Mouse (Mus musculus) mouse trophoblast stem cell (cell line): ENCODE data around the gene Cd83.

Experiments used
- in situ Hi-C, 2 experiments: fragments of 300-500 bp; cut with MseI, MboI; formaldehyde crosslinking; loops; 2 replicates in 1 of 2; 3 replicates in 1 of 2; pipeline ENCODE4 v1.15.1; 2025

Gene Cd83

DNA sequence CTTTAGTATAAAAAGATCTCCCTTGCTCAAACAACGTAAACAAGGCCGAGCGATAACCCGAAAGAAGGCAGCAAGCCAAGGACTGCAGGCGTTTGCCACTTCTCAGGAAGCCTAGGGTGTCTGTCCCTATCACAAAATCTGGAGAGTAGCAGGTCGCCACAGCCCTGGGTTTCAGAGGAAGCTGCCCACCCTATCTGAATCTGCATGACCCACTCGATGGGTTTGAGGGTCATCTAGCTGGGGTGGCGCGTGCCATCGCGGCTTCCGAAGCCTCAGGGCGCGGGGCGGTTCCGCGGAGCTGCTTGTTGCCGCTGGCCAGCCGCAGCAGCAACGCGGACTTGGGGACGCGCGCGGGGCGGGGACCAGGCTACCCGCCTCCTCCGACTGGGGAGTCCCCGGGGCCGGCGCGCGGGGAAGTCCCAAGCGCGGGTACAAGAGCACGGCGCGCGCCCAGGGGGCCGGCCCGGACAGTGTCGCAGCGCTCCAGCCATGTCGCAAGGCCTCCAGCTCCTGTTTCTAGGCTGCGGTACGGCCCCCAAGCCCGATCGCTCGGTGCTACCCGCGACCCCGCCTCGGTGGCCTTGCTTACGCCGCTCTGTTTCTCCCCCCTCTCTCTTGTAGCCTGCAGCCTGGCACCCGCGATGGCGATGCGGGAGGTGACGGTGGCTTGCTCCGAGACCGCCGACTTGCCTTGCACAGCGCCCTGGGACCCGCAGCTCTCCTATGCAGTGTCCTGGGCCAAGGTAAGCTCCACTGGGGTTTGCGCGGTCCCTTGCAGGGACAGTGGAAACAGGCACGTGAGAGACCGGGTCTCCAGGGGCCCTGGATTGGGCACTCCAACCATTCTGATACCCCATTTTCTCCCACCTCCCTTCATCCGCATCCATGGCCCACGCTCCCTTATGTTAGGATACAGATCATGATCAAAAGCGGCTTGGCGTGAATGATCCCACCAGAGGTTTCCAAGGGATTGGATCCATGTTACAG lies at the start of gene Cd83:
Gene Cd83 (plus strand): TSS at position 51 of the 987 bp plus-strand sequence.
- in situ Hi-C loops: no loop called here

DNA sequence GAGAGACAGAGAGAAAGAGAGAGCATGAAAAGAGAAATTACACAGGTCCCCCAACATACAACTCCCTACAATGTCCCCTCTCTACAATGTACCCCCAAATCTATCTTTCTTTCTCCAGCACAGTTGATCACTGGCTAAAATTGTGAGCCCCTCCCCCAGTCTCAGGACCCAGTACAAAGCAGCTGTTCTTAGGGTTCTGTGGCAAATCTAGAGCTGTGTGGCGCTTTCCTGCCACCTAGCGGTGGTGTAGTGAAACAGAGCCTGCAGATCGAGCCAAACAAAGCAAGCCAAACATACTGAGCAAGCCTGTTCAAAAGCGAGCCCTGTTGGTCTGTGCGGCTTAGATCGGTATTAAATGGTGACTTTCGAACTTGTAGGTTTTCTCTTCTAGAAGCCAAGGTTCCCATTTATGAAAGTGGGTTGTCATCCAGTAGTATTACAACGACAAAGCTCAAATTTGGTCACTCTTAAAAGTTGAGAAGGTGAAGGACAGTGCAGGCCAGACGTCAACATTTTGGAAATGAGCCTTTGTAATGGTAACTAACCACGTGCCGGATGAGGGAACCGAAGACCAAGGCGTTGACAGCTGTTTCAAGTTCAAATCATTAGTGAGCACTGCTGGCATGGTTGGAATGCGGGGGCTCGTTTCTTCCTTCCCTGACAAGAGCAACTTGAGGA lies 44.8 kb upstream of the Cd83 start:
- in situ Hi-C loops: no loop called here

DNA sequence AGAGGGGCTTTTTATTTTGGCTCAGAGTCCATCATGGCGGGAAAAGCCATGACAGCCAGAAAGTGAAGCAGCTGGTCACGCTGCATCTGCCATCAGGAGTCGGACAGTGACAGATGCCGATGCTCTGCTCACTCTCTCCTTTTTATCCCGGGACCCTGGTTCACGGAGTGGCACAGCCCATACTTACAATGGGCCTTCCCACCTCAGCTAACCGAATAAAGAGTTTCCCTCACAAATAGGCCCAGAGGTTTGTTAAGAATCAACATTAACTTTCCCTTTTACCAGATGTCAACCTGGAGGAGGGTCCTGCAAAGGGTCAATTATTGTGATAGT lies 44.3 kb upstream of the Cd83 start:
- in situ Hi-C loops: no loop called here

DNA sequence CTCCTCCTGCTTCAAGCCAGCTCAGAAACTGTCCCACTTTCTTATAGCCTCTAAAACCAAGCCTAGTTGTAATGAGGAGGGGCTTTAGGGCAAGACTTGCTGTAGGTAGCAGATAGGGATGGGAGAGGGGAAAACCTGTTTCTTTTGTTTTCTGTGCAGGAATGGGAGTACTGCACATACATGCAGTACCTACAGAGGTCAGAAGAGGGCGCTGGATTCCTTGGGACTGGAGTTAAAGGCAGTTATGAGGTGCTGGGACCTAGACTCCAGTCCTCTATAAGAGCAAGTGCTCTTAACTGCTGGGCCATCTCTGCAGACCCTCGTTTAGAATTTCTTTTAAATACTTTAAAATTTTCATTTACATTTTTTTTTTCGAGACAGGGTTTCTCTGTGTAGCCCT lies 41.9 kb upstream of the Cd83 start:
- in situ Hi-C loops: no loop called here

DNA sequence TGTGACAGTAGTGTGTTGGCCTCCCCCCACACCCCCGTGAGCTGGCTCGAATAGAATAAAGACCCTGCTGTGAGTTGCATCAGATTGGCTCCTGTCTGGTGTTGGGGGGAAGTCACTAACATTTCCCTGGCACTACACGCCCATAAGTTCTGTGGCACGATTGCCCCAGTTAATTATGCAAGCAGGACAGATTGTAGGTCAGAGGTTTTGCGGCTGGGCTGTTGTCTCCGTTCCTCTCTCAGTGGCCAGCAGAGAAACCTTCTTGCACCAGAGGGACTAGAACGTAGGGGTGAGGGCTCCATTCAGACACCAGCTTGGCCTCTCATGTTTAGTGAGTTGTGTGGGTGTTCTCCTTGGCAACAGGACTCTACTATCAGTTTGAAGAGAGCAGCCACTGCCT lies 40.3 kb upstream of the Cd83 start:
- in situ Hi-C loops: no loop called here

DNA sequence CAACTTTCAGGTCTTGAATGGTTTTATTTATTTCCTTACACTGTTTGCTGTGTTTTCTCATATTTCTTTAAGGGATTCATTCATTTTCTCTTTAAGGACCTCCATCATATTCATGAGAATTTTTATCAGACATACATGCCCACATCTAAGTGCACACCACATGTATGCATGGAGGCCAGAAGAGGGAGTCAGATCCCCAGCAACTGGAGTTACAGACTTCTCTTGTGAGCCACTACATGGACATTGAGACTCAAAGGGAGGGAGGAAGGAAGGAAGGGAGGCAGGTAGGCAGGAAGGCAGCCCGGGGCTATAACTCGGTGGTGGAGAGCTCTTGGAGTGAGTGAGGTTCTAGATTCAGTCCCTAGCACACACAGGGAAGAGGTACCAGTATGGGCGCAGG lies 34.3 kb upstream of the Cd83 start:
- in situ Hi-C loops: no loop called here

DNA sequence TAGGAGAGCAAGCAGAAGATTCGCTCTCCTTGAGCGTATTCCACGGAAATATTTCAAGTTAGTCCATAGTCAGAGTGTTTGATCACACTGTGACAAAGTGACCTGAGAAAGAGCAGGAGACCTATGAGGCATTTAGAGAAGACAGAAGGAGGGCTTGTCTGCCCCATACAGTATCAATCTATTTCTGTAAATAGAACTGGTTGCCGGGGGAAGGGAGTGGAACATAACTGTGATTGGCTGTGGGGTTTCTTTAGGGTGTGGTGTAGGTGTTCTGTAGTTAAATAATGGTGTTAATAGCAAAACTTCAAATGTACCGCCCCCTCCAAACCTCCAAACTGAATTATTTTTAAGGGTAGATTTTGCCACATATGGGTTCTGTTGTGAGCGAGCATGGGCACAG lies 33.6 kb upstream of the Cd83 start:
- in situ Hi-C loops: no loop called here

DNA sequence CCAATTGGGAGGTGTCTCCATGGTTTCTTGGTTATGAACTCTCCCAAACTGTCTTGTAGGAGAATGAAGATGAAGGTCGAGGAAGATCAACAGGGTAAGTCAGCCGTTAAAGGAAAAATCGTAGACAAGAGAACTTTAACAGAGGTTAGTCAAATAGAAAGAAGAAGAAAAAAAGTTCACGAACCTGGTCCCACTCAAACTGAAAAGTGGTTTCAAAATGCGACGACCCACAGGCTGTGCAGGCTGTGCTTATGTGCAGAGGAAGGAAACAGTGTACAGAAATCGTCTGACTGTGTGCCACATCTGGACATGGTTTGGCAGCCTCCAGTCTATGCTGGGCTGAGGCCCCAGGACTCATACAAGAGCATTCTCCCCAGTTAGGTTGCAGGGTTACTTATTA lies 32.2 kb upstream of the Cd83 start:
- in situ Hi-C loops: no loop called here

DNA sequence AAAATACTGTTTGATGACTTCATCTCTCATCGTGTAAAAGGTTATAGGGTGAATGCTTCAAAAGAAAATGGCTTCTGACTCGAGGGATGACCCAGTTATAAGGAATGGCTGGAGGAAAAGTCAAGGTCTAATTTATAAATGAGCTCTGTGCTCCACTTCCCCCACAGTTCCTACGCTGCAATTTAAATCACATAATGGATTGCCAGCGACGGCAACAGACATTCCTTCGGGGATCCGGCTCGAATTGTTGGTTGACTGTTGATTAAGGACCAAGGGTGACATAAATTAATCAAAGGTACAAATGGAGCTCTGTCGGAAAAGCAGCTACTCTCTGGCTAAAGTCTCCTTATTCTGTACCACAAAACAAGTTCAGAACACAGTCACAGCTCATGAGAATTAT lies 30.9 kb upstream of the Cd83 start:
- in situ Hi-C loops: no loop called here

DNA sequence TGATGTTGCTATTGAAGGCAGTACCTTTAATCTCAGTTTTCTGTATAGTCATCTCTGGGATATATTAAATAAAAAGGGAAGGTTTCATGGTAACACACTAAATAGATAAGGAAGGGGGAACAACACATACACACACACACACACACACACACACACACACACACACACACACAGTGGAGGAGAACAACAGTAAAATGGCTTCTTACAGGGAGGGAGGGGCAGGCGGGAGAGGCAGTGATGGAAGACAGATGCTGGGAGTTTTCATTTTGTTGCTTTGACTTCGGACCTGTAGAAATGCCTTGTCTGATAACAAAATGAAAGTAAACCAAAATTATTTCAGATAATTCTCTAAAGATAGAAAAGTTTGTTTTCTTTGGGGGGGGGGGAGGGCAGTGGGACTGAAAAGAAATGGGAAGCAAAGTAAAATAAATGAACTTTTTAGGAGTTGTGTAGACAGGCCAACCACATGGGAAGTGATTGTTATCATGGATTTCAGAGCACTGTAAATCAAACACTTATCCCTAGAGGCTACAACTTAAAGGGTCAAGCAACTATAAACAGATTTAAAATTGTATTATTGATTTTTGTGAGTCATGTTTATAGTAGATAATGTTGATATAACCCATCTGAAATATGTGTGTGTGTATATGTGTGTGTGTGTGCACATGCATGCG lies 30.0 kb upstream of the Cd83 start:
- in situ Hi-C loops: no loop called here

DNA sequence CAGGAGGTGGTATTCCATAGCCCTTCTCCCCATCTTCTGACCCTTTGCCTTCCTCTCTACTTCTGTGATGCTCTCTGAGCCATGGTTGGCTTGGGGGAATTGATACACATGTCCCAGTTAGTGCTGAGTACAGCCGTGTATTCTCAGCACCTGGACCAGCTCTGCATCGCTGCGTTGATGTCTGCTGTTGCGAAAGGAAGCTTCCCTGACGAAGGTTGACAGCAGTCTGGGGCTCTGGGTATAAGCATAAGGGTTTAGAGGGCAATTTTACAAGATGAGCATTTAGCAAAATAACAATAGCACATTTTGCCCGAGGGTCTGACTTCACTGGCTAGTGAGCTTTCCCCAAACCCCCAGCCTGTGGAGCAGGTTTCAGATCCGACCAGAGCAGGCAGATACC lies 29.0 kb upstream of the Cd83 start:
- in situ Hi-C loops: no loop called here

DNA sequence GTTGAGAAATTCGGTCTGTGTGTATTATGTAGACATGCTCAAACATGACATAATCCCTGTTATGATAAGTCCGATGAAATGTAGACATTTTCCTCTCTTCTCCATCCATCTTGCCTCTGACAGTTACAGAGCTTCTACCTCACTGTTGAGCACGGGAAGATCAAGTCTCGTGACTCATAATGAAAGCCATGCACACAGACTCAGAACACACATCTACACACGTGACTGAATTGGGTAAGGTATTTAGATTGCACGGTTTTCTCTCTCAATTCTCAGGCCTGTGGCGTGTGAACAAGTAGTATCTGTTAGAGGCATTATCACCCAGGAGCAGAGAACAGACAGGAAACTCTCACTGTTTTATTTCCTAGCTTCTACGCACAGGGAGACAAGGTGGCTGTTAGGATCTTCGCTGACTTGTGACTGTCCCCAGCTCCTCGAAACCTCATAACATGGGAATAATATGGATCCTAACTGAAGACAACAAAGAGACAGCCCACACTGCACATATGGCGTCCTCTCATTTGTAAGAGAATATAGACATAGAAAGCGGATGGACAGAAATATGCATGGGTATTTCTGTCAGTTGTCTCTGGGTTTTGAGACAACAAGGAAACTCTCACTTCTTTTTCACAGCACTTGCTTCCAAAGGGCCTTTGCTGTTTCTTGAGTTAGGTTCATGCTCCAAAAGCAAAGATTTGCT lies 23.3 kb upstream of the Cd83 start:
- in situ Hi-C loops: loop anchor here in 1 of 2 experiments (5.0 kb wide), 1 partner anchor 41 kb away; no protein-coding TSS in a partner anchor

DNA sequence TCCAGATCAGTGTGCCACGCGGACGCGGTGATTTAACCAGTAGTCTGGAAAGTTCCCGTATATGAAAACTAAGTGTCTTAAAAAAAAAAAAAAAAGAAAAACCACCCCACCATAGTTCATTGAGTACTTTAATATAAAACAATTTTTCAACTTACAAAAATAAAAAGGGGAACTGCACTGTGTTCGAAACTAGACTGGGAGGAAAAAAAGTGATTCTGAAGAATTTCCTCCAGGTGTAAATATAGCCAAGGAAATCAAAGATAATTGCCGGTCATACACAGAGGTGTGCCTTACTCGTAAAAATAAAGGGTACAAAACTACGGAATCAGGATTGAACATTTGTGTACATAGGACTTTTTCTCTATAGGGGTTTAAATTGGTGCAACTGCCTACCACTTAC lies 21.7 kb upstream of the Cd83 start:
- in situ Hi-C loops: loop anchor here in 1 of 2 experiments (5.0 kb wide), 1 partner anchor 39 kb away; no protein-coding TSS in a partner anchor

DNA sequence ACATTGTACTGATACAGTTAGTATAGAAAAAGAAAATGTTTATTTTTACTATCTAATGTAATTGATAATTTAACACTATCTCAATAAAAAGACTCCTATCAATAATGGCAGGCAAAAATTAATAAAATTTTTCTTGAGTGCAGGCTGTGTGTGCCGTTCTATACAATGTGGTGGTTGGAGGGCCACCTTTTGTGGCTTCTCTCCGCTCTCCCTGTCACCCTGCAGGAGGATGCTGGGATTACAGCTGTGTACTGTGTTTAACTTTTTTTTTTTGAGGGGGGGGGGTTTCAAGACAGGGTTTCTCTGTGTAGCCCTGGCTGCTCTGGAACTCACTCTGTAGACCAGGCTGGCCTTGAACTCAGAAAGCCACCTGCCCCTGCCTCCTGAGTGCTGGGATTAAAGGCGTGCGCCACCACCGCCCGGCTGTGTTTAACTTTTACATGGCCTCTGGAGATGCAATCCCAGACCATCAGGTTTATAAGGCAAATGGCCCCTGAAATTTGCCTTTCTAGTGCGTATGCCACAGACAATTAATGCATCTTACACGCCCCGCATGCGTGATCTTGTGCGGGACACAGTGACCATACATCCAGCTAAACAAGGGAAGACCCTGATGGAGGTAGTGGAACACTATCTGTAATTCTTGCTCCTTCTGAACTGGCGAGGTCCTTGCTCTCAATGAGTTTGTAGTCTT lies 21.1 kb upstream of the Cd83 start:
- in situ Hi-C loops: loop anchor here in 1 of 2 experiments (5.0 kb wide), 1 partner anchor 39 kb away; no protein-coding TSS in a partner anchor

DNA sequence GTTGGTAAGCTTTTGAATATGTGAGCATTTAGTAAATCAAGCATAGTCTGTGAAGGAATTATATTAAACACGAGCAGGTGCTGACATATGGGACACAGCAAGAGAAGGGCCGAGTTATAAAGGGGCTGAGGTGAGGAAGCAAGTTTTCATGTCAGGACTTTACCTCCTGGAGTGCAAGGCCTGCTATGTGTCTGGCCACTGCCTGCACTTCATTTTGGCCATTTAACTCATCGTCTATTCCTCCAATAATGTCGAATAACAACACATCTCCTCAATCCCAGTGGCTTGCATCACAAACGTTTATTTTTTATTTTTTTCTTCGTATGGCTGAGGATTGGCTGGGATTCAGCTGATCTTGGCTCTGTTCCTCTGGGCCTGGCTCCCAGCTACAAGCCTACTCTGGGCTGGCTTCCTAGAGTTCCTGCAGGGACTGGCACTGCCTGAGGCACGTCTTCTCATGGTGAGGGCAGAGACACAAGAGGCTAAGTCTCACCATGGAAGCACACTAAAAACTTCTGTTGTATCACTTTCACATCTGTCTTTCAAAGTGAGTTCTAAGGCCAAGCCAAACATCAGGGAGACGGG lies 20.5 kb upstream of the Cd83 start:
- in situ Hi-C loops: loop anchor here in 1 of 2 experiments (5.0 kb wide), 1 partner anchor 38 kb away; no protein-coding TSS in a partner anchor

DNA sequence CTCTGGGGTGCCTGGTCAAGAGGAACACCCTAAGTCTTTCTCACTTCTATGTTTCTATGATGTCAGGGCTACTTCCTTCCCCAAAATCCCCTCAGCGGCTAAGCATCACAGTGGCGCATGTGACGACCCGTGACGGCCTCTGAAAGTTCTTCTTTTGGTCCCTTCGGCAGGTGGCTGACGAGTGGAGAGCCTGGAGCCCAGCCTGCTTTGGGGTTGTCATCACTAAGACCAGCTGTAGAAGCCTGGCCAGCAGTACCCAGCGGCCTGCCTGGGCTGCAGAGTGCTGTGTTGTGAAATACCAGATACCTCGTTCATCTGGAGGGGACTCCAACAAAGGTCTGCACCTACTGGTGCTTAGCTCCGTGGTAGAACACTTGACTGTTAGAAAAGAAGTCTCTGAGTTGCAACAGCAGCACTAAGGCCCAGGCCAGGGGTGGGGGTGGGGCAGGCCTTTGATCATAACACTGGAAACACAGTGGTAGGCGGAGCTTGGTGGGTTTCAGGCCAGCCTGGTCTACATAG lies 19.2 kb upstream of the Cd83 start:
- in situ Hi-C loops: no loop called here

DNA sequence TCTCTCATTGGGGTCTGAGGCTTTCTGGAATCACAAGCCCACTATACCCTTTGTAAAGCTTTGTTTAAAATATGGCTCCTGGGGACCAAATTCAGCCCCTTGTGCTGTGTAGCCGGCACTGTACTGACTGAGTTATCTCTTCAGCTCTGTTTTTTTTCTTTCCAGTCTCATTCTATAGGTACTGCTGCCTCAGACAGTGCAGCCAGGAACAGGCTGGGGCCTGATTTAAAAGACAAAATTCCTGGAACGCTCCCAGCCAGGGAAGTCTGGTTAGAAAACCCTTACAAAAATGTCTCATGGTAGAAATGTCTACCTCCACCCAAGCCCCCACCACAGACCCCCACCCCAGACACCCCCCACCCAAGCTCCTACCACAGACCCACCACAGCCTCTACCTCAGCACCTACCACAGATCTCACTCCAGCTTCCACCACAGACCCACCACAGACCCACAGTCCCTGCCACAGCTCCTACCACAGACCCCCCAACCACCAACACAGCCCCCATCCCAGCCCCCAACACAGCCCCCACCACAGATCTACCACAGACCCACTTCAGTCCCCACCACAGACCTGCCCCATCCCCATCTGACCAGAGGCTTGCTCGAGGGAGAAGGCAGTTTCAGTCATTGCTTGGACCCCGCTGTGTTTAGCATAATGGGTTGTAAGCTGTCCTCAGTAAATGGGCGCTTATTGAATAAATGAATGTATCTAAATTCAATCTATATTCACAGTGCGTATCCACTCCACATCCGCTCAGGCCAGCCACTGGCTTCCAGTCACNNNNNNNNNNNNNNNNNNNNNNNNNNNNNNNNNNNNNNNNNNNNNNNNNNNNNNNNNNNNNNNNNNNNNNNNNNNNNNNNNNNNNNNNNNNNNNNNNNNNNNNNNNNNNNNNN lies 17.5 kb upstream of the Cd83 start:
- in situ Hi-C loops: no loop called here

DNA sequence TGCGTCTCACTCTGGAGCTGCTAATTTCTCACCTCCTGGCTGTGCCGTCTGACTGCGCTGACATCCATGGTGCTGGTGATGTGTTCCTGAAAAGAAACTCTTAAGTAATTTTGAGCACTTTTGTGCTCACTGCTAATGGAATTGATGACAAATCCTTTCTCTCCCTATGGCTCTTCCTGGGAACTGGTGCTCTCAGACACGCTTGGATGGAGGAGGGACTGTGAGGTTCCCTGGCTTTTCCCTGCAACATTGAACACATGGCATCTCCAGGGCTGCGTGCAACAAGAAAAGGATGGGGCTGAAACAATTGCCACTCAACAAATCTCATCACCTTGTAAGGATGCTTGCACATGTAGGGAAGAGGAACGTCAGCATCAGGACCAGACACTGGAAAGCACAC lies 11.6 kb upstream of the Cd83 start:
- in situ Hi-C loops: no loop called here

DNA sequence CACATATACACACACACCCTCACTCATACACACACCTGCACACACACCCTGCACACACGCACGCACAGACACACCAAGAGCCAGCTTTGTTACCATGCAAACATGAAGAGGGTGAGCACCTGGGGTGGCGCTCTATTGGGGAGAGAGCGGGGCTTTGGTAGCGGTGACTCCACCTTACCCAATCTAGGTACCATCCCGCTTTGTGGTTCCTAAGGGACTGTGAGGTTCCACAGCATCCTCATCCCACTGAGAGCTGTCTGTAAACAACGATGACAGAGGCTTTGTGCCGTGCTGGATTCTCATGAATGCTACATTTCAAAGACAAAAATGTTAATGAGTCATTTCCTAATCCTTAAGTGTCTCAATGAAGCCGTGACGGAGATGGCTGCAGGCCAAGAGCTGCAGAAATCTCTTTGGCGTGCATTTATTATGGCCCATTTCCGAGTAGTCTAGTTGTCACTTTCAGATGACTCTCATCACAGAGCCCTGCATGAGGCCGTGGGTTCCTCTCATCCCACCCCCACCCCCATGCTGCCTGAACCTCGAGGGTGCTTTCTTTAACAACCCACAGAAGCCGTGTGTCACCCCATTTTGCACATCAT lies 10.5 kb upstream of the Cd83 start:
- in situ Hi-C loops: no loop called here
